Comparison of ENCODE assay signal across 14 mouse cellular contexts in genomic region chr8:93830626-93831025, GRCm38 (mm10). TPM values are rescaled to one million over a fixed set of nuclear protein-coding genes. Genes with fewer than 3 reads are reported as not detected.
DNase-seq lines count a peak whose midpoint lies in the region; ATAC-seq and TF ChIP-seq lines count a peak whose summit lies in the region.
"Had no signal": no experiment of that assay in that cellular context is flagged by ENCODE, and none has a peak within 500 bp of the region (broad histone marks: within the 10 kb centered on the region; RNA-seq: fewer than 3 reads in every experiment).

No protein-coding gene starts in this region.

- 15% methylated on average over 3 of the region's 3 CpGs for WGBS in cerebellum, adult 2 months
- WGBS in hindbrain, embryonic 16.5 days: 36% methylated on average over 3 of the region's 3 CpGs
- WGBS in hindbrain, embryonic 12.5 days: 84% methylated on average over 3 of the region's 3 CpGs
- WGBS in intestine, embryonic 16.5 days: 52% methylated on average over 3 of the region's 3 CpGs

- no peaks in the 10 kb centered on the region for H3K27me3 ChIP-seq in cerebellum, adult 2 months (ENCODE audit: control insufficient read depth, insufficient read depth, low read length)
- no peaks in the 10 kb centered on the region for H3K27me3 ChIP-seq in hindbrain, embryonic 16.5 days (replicated peaks; ENCODE audit: control insufficient read depth, insufficient read depth, low read length)
- H3K27me3 ChIP-seq in hindbrain, embryonic 12.5 days: no peaks in the 10 kb centered on the region
- H3K27me3 ChIP-seq in intestine, embryonic 16.5 days (replicated peaks; ENCODE audit: control insufficient read depth, insufficient read depth, low read length): no peaks in the 10 kb centered on the region
- H3K27me3 ChIP-seq: neural tube, embryonic 12.5 days had no signal

- no peak overlapping the region for H3K4me3 ChIP-seq in cerebellum, adult 2 months (replicated peaks; ENCODE audit: insufficient read depth, low read depth, low read length)
- no peak overlapping the region for H3K4me3 ChIP-seq in hindbrain, embryonic 16.5 days (ENCODE audit: low read length)
- H3K4me3 ChIP-seq in hindbrain, embryonic 12.5 days: no peak overlapping the region
- no peak overlapping the region for H3K4me3 ChIP-seq in intestine, embryonic 16.5 days (ENCODE audit: low read length)
- H3K4me3 ChIP-seq: neural tube, embryonic 12.5 days had no signal

- H3K27ac ChIP-seq in cerebellum, adult 2 months (ENCODE audit: insufficient read depth, low read length): peak overlapping the region; percentile 28
- no peak overlapping the region; the same call in 1 of the 2 replicates for H3K27ac ChIP-seq in hindbrain, embryonic 16.5 days (ENCODE audit: low read depth, low read length)
- no peak overlapping the region for H3K27ac ChIP-seq in hindbrain, embryonic 12.5 days
- H3K27ac ChIP-seq in intestine, embryonic 16.5 days (ENCODE audit: low read length): peak overlapping the region; percentile 38
- H3K27ac ChIP-seq: neural tube, embryonic 12.5 days had no signal

- no peak for TF ChIP-seq CTCF in cerebellum, adult 2 months (IDR thresholded peaks at IDR 0.05; ENCODE audit: borderline replicate concordance, insufficient read depth, low read depth, low read length)

- DNase-seq in cerebellum, adult 2 months: no peak
- DNase-seq in cerebellum, adult 8-10 months: no peak
- peak; percentile 32 for DNase-seq in lung, postnatal 36 days
- no peak for DNase-seq in urinary bladder, postnatal 14 days (ENCODE audit: low spot score)
- no peak for DNase-seq in adrenal gland, postnatal 25 days
- DNase-seq: adrenal gland, postnatal 10 days; spleen, adult 18-20 months had no signal

- ATAC-seq in hindbrain, embryonic 16.5 days: 0 out of 2 replicates have a peak, but pooled peaks have one; percentile 34
- no peak for ATAC-seq in hindbrain, embryonic 12.5 days (ENCODE audit: low FRiP score)
- peak; percentile 77 for ATAC-seq in intestine, embryonic 16.5 days

- H3K9ac ChIP-seq in hindbrain, embryonic 16.5 days (ENCODE audit: low read depth, low read length): no peak overlapping the region
- no peak overlapping the region for H3K9ac ChIP-seq in hindbrain, embryonic 12.5 days
- no peak overlapping the region for H3K9ac ChIP-seq in intestine, embryonic 16.5 days (ENCODE audit: low read depth, low read length)
- H3K9ac ChIP-seq: neural tube, embryonic 12.5 days had no signal

- TF ChIP-seq POLR2A in cerebellum, adult 2 months (IDR thresholded peaks at IDR 0.05; ENCODE audit: borderline replicate concordance, insufficient read depth, low read length): no peak

- H3K36me3 ChIP-seq in hindbrain, embryonic 16.5 days (ENCODE audit: control insufficient read depth, insufficient read depth, low read length): peaks cover 3% of the 10 kb centered on the region; the same call in 1 of the 2 replicates
- H3K36me3 ChIP-seq in hindbrain, embryonic 12.5 days: no peaks in the 10 kb centered on the region; the same call in 1 of the 2 replicates
- no peaks in the 10 kb centered on the region for H3K36me3 ChIP-seq in intestine, embryonic 16.5 days (ENCODE audit: control insufficient read depth, insufficient read depth, low read length)
- H3K36me3 ChIP-seq: G1E; neural tube, embryonic 12.5 days had no signal

- peaks cover 44% of the 10 kb centered on the region for H3K4me1 ChIP-seq in cerebellum, adult 2 months (ENCODE audit: control insufficient read depth, insufficient read depth, low read length)
- H3K4me1 ChIP-seq in hindbrain, embryonic 16.5 days (ENCODE audit: control insufficient read depth, insufficient read depth, low read depth, low read length): peaks cover 29% of the 10 kb centered on the region
- peaks cover 33% of the 10 kb centered on the region for H3K4me1 ChIP-seq in hindbrain, embryonic 12.5 days
- H3K4me1 ChIP-seq in intestine, embryonic 16.5 days (ENCODE audit: control insufficient read depth, insufficient read depth, low read length): peaks cover 12% of the 10 kb centered on the region; the same call in 1 of the 2 replicates

- H3K9me3 ChIP-seq in hindbrain, embryonic 16.5 days (ENCODE audit: control insufficient read depth, low read length): no peaks in the 10 kb centered on the region
- H3K9me3 ChIP-seq in hindbrain, embryonic 12.5 days (replicated peaks): no peaks in the 10 kb centered on the region
- no peaks in the 10 kb centered on the region for H3K9me3 ChIP-seq in intestine, embryonic 16.5 days (ENCODE audit: control insufficient read depth, low read length)
- H3K9me3 ChIP-seq: neural tube, embryonic 12.5 days had no signal

- no peak overlapping the region for H3K4me2 ChIP-seq in hindbrain, embryonic 16.5 days (ENCODE audit: low read length)
- H3K4me2 ChIP-seq in hindbrain, embryonic 12.5 days (replicated peaks): no peak overlapping the region
- H3K4me2 ChIP-seq in intestine, embryonic 16.5 days (ENCODE audit: low read depth, low read length): no peak overlapping the region
- H3K4me2 ChIP-seq: neural tube, embryonic 12.5 days had no signal

RNA-seq across cellular contexts. Expression of gene Gnao1, which starts 20.9 kb away (rescaled TPM):
- polyA plus RNA-seq in cerebellum, adult 2 months (2012; rRNA removed): 345 and 365 TPM in 2 replicates
- polyA plus RNA-seq in hindbrain, embryonic 16.5 days (2015; fragmentation: Nextera tagmentation; extraction: Ambion mirVana): 215 and 237 TPM in 2 replicates
- polyA plus RNA-seq in hindbrain, embryonic 12.5 days (2016; fragmentation: Nextera tagmentation; extraction: Ambion mirVana): 91.6 and 101 TPM in 2 replicates
- polyA plus RNA-seq in intestine, embryonic 16.5 days (2015; fragmentation: Nextera tagmentation; extraction: Ambion mirVana): 10.4 and 10.6 TPM in 2 replicates
- 30.4 and 37.9 TPM in 2 replicates for total RNA-seq in adrenal gland, postnatal 25 days (2021)
- total RNA-seq: common myeloid progenitor, adult 5-6 weeks; megakaryocyte, adult 5-6 weeks had no signal
- polyA plus RNA-seq: G1E had no signal

Comparison
In these comparisons a context has a peak if more than half of its experiments do, and no peak if none do; other contexts are left out.
1. H3K27ac ChIP-seq: peak in cerebellum, adult 2 months (single experiment) and intestine, embryonic 16.5 days (single experiment); none in hindbrain, embryonic 16.5 days (single experiment) and hindbrain, embryonic 12.5 days (single experiment).